In the genomic region with DNA sequence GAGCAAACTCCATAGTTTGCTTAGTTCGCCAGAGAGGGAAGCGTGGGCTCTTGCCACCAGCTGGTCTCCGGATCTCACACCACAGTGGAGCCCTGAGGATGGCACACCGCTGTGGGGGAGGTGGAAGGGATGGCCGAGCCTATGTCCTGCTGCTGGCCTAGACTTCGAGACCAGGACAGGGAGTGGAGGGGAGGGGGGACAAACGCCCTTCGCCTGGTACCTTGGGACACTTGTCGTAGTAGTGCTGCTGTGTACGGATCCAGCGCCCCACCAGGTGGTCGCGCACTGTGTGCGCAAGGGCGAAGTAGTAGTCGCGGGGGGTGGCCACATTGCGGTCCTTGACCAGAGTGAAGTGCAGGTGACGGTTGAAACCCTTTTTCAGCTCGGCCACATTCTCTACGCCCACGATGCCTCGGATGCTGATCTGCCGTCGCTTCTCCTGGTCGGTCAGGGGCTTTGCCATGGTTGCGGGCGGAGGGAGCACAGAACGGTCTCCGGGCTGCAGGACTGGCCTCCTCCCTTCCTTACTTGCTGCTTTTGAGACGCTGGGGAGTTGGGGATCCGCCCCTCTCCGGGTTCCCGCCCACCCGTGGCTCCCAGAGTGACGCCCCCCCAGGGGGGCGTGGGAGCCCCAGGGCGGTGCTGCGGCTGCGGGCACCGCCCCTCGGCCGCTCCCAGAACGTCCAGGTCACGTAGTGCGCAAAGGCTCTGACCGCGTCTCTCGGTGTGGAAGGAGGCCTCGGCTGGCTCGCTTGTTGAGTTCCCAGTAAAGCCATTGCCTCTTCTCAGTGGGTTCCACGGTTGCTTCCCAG, we compare ENCODE assay signal across 8 mouse cellular contexts. TPM values are rescaled to one million over a fixed set of nuclear protein-coding genes. Genes with fewer than 3 reads are reported as not detected.
DNase-seq lines count a peak whose midpoint lies in the region; ATAC-seq and TF ChIP-seq lines count a peak whose summit lies in the region.

No protein-coding gene starts in this region.

- peak overlapping the region; percentile 58 for H3K4me2 ChIP-seq in hindbrain, postnatal 0 days (ENCODE audit: low read depth, low read length)
- H3K4me2 ChIP-seq in liver, embryonic 14.5 days (ENCODE audit: low read depth), result peak overlapping the region; percentile 79

- H3K9ac ChIP-seq in hindbrain, postnatal 0 days (replicated peaks; ENCODE audit: low read length), result peak overlapping the region; percentile 48
- H3K9ac ChIP-seq in liver, embryonic 14.5 days (replicated peaks), result peak overlapping the region; percentile 71

- peak; percentile 50 for TF ChIP-seq EP300 in liver, embryonic 14.5 days (IDR thresholded peaks at IDR 0.05; ENCODE audit: low read depth)

- H3K9me3 ChIP-seq in hindbrain, postnatal 0 days (ENCODE audit: low read length), result no peaks in the 10 kb centered on the region
- H3K9me3 ChIP-seq in liver, embryonic 14.5 days (ENCODE audit: control insufficient read depth, low read length), result no peaks in the 10 kb centered on the region

- H3K27ac ChIP-seq in hindbrain, postnatal 0 days, result no peak overlapping the region
- peak overlapping the region; percentile 9; the same call in 1 of the 2 replicates for H3K27ac ChIP-seq in liver, embryonic 14.5 days

- peak; percentile 49 for TF ChIP-seq CTCF in hindbrain, postnatal 0 days (IDR thresholded peaks at IDR 0.05; ENCODE audit: low read depth)
- 0 out of 2 replicates have a peak, but pooled peaks have one; percentile 6 for TF ChIP-seq CTCF in liver, embryonic 14.5 days (IDR thresholded peaks at IDR 0.05; ENCODE audit: low read depth)

- H3K4me1 ChIP-seq in hindbrain, postnatal 0 days (ENCODE audit: insufficient read depth, low read length), result peaks cover 6% of the 10 kb centered on the region; the same call in 1 of the 2 replicates
- H3K4me1 ChIP-seq in liver, embryonic 14.5 days (replicated peaks; ENCODE audit: control insufficient read depth in 2 of 2, insufficient read depth in 2 of 2, low read length in 1 of 2), result peaks cover 14 to 38% of the 10 kb centered on the region in 2 experiments

- peak; percentile 84 for DNase-seq in Muller cell, postnatal 12 days (ENCODE audit: inconsistent ontology term)
- DNase-seq in c-Kit-positive CD71-positive TER-119-negative erythroid progenitor cells, embryonic 14.5 days (ENCODE audit: low read depth), result peak; percentile 86
- DNase-seq in gastrocnemius, postnatal 10 days, result peak; percentile 66
- DNase-seq in hindbrain, postnatal 0 days (ENCODE audit: low spot score), result peak; percentile 56
- DNase-seq in liver, embryonic 14.5 days (ENCODE audit: low read depth in 3 of 3, low spot score in 3 of 3), result peak; percentile 82 to 86 (median 83)
- peak; percentile 39 to 43 for DNase-seq in natural killer cell, adult 2 months (ENCODE audit: low spot score in 2 of 2)
- peak; percentile 66 for DNase-seq in testis, postnatal 14 days (ENCODE audit: low spot score)
- DNase-seq in left cerebral cortex, adult 11 months (ENCODE audit: low spot score), result no peak

- H3K4me3 ChIP-seq in hindbrain, postnatal 0 days (ENCODE audit: low read length), result peak overlapping the region; percentile 37
- peak overlapping the region; percentile 61 to 62 for H3K4me3 ChIP-seq in liver, embryonic 14.5 days (ENCODE audit: insufficient read depth in 1 of 2, low read depth in 2 of 2, low read length in 2 of 2)

- H3K36me3 ChIP-seq in hindbrain, postnatal 0 days (ENCODE audit: insufficient read depth, low read length), result no peaks in the 10 kb centered on the region
- H3K36me3 ChIP-seq in liver, embryonic 14.5 days (replicated peaks; ENCODE audit: control insufficient read depth, insufficient read depth, low read depth), result no peaks in the 10 kb centered on the region

- no peaks in the 10 kb centered on the region for H3K27me3 ChIP-seq in hindbrain, postnatal 0 days (ENCODE audit: insufficient read depth, low read length)
- no peaks in the 10 kb centered on the region for H3K27me3 ChIP-seq in liver, embryonic 14.5 days (ENCODE audit: control insufficient read depth, insufficient read depth, low read length)

- peak; percentile 78 for ATAC-seq in hindbrain, postnatal 0 days
- ATAC-seq in liver, embryonic 14.5 days (ENCODE audit: insufficient read depth), result peak; percentile 97

- 2% methylated on average over 45 of the region's 52 CpGs for WGBS in hindbrain, postnatal 0 days
- WGBS in liver, embryonic 14.5 days (ENCODE audit: insufficient replicate concordance), result under 1% methylated on average over 52 of the region's 52 CpGs

RNA-seq across cellular contexts. Expression of a gene that starts 4.0 kb away (rescaled TPM):
- total RNA-seq in gastrocnemius, postnatal 10 days (2021), result 1 to 10 TPM; 3.3 to 5.5 TPM
- total RNA-seq in hindbrain, postnatal 0 days (2014; rRNA removed), result 9.0 and 10.9 TPM in 2 replicates
- polyA plus RNA-seq in hindbrain, postnatal 0 days (2015; fragmentation: Nextera tagmentation; extraction: Ambion mirVana), result 8.3 and 8.4 TPM in 2 replicates
- polyA plus RNA-seq in liver, embryonic 14.5 days (2012; rRNA removed), result 20.6 and 29.5 TPM in 2 replicates
- polyA plus RNA-seq in liver, embryonic 14.5 days (2014; fragmentation: Nextera tagmentation; extraction: Ambion mirVana), result 47.9 and 51.7 TPM in 2 replicates
